Mouse (Mus musculus): ENCODE results near the gene Mgat4c.

- TF ChIP-seq CTCF (conservative IDR thresholded peaks at IDR 0.05; ENCODE audit: low read length) (no peak), NANOG (IDR thresholded peaks at IDR 0.05; ENCODE audit: borderline replicate concordance, low read length) (no peak)
Observed at GRCm38 (mm10) chr10:101681437-101681912, at the start of gene Mgat4c.
